Mouse (Mus musculus): ENCODE results near the gene Ttll7. TPM values are rescaled to one million over a fixed set of nuclear protein-coding genes. Genes with fewer than 3 reads are reported as not detected.

The Ttll7 gene
- total RNA-seq, 2 experiments from 2014 or later: 50.4 to 57.1 TPM

DNA sequence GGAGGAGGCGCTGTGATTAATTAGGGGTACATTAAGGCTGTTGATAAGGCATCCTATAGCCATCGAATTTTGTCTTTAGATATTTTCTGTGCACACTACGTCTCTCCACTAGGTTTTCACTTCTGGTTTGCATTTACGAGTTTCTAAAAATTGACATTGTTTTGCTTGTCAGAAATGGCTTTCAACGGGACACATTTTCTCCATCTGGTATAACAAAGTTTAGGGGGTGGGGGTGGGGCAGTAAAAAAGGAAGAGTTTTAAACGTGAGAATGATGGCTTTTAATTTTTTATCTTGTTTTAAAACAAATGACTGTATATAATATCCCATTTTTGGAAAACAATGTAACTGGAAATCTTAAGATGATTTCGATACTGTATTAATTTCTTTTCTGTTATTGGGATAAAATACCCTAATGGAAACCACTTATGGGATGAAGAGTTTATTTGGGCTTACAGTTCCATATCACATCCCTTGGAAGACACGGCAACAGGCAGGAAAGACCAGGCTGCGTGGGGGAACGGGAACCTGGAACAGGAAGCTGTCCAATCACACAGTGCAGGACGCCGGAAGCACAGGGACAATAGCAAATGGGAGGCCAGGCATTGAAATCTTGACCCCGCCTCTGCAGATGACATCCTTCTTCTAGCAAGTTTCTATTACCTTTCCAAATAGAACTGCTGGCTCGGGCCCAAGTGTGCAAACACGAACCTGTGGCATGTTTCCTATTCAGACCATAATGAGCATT lies 142.7 kb downstream of the Ttll7 start:
- DNase-seq: no peak

DNA sequence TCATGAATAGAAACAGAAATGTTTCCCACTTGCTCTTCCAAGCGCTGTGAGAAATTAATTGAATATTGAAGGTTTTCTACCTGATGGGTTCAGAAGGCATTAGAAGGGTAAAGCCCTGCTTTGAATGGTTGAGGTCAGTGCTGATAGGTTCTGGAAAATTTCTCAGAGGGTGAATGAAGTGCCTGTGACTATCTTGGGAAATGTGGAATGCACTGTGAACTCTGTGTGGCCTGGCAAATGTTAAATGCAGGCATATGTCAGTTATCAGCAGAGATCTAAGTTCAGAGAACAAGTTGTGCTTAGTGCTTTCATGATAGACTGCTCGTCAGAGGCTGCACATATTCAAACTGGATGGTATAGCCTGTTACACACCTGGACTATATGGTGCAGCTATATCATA lies 147.0 kb downstream of the Ttll7 start:
- DNase-seq: no peak

DNA sequence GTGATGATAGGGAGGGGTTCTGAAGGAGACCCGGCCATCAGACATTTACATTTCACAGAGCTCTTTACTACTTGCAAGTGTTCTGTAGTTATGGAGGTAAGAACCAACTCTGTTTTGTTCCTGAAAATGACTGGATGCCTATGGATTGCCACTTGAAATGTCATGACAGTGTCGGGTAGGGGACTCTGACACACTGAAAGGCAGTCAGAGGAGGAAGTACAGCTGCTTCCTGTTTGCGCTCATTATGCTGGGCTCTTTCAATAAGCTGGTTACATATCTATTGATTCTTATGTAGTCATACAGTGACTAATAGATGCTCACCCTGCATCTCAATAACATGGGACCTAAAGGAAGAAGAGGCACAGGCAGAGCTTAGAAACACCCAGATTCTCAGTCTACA lies 148.8 kb downstream of the Ttll7 start:
- no peak for DNase-seq

DNA sequence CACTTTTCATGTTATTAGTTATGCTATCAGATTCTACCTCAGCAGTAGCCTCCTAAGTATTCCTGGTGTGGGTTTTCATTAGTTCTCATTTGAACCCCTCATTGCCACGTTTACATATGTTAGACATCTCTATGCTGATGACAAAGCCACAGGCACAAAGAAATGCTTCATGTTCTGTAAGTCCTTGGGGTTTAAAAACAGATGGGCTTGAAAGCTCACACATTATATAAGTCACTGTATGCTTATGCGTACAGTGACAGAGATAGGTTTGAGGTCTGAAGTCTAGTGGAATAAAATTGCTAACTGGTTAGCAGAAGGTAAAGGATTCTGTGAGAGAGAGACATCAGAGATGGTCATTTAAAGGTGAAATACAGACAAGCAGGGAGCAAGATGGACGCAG lies 149.4 kb downstream of the Ttll7 start:
- DNase-seq: no peak

DNA sequence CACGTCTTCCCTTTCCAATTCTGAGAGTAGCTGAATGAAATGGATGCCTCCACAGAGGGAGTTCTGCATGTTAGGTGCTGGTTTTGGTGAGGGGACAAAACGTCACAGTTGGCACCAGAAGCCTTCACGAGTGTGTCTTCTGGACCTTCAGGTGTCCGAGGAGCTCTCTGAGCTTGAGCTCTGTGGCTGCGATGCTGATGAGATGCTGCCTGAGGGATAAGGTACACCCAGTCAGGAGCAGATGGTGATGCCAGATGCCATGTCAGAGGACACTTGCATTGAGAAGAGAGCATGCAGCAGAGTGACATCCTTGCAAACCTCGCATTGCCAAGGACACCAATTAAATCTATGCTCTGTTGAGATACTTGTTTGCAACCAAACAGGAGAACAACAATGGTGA lies 164.3 kb downstream of the Ttll7 start:
- DNase-seq: no peak

DNA sequence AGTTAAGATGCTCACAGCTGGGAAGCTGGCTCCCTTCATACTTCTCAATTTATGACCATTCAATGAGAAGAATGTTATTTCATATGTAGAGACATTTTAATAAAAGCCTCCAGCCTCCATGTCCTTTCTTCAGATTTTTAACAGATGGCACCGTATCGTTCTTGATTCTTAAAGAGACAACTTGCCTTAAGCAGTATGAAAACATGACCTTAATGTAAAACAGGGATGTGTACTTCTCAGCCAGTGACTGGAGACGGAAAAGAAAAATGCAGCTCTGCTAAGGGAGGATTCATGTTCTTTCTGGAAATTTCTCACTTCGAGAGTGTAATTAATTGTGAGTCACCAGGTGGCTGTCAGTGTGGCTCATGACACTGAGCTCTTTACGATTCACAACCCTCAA lies 167.3 kb downstream of the Ttll7 start:
- no peak for DNase-seq

DNA sequence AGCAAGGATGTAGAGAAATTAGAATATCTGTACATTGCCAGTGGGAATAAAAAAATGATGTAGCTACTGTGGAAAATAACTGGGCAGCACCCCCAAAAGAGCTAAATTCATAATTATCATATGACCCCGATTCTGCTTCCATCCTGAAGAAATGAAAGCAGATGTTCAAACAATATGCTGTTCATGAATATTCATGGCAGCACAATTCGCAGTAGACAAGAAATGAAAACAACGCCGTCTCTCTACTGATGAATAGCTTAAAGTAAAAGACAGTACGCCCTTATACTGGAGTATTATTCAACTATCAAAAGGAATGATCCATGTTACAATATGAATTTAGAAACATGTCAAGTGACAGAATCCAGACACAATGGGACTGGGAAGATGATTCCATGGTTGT lies 174.1 kb downstream of the Ttll7 start:
- DNase-seq: no peak

DNA sequence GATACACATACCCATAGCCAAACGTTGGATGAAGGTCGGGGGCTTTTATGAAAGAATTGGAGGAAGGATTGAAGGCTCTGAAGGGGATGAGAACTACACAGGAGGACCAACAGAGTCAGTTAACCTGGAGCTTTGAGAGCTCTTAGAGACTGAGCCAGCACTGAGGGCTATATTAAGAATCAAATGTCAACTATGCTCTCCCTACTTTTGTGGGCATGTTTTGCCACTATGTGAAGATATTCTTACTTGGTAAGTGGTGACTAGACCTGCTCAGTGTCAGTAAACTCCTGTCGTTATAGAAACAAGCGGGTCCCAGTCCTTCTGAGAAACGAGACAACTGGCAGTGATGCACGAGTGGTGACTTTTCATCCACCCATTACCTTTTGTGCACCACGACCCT lies 176.2 kb downstream of the Ttll7 start:
- DNase-seq: no peak

DNA sequence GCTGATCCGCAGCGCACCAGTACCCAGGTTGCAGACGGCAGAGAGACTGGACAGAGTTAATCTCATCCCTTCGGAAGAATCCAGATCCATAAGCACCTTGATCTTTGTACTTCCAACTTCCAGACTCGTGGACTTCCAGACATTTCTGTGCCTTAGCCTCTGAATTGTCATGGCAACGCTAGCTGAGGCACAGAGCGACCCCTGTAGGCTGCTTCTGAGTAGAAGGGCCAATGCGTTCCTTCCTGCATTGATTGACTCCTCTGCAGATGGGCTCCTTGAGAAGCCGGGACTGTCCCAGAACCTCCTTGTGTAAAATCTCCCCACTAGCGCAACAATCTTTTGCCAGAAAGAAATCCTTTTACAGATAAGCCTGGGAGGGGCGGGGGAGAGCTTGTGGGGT lies 177.6 kb downstream of the Ttll7 start:
- DNase-seq: no peak

DNA sequence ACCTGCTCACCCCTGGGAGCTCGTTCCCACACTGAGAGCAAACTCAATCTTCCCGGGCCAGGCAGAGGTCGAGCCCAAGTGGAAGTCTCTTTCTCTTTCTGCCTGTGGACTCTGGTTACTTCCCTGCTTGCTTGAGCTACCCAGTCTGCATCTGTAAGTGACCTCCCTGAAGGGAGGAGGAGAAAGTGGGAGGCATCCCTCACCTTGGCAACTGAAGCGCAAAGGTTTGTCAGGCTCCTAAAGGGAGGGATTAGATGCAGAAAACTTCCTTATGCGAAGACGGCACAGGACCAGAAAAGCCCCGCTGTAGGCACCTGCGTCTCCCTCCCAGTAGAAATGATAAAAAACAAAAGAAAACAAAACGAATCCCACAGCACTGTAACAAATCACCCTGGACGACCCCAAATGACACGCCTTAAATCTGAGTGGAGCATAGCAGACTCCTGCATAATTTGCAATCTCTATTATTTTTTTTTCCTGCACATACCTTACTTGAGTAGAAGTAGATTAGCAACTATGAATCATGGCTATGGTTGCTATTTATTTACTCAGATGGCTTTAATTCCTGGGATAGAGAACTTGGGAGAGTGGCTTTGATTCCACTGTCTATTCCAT lies 178.2 kb downstream of the Ttll7 start:
- DNase-seq: no peak

Other genes starting within 250 kb of the Ttll7 start
- not detected for gene Dnase2b, start 236.8 kb upstream of the Ttll7 start, total RNA-seq (2021)
- not detected for gene 4930503B20Rik, start 201.1 kb upstream of the Ttll7 start, total RNA-seq (2021)
- gene Samd13, start 166.8 kb upstream of the Ttll7 start, total RNA-seq (2021): under 1 TPM; 0.32 to 0.74 TPM
- 10 to 100 TPM; 34.8 to 35.1 TPM for gene Prkacb, start 39.4 kb upstream of the Ttll7 start, total RNA-seq (2021)

Data from gastrocnemius, postnatal 25 days (tissue).